ENCODE assay signal across 16 mouse cellular contexts in the genomic region with DNA sequence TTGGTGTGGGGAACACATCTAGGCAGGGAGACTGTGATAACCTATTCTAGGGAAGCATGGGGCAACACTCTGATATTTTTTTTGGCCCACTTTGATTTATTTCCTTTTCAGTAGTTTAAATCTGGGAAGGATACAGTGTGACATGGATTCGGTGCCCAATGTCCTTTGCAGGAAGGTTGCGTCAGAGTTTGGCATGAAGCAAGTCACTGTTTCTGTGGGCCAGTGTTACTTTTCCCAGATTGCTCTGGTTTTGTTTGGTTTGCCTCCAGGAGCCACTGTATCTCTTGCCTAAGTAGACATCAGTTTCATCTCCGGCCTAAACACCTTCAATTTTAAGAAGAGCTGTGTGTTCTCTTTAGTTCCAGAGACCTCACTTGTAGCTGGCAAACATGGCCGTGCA.
DNase-seq lines count a peak whose midpoint lies in the region.
"Had no signal": no experiment of that assay in that cellular context is flagged by ENCODE, and none has a peak within 500 bp of the region (broad histone marks: within the 10 kb centered on the region; RNA-seq: fewer than 3 reads in every experiment).

No protein-coding gene starts in this region.

- DNase-seq in adrenal gland, adult 2 months = peak; percentile 51
- DNase-seq in adrenal gland, adult 18-20 months (ENCODE audit: low spot score in 2 of 2) = no peak
- DNase-seq in heart, adult 18-20 months = peak; percentile 3 to 27
- no peak for DNase-seq in heart, adult 8-10 months (ENCODE audit: low spot score)
- peak; percentile 27 for DNase-seq in adrenal gland, postnatal 10 days
- DNase-seq in fat pad, adult 2 months (ENCODE audit: extremely low read depth, low read depth, low spot score) = peak; percentile 54
- no peak for DNase-seq in kidney, postnatal 36 days
- DNase-seq: B cell, adult 2 months; cerebellum, adult 11 months; cerebellum, adult 2 months; cerebellum, adult 9-11 months; cerebellum, postnatal 25 days; embryo, embryonic 11 days; gastrocnemius, postnatal 10 days; gastrocnemius, postnatal 36 days; kidney, adult 2 months had no signal

Comparison
In these comparisons a context has a peak if more than half of its experiments do, and no peak if none do; other contexts are left out.
1. DNase-seq: peak in adrenal gland, adult 2 months (single experiment), heart, adult 18-20 months (2 of 2), adrenal gland, postnatal 10 days (single experiment) and fat pad, adult 2 months (single experiment); none in adrenal gland, adult 18-20 months (0 of 2), heart, adult 8-10 months (single experiment) and kidney, postnatal 36 days (0 of 2).